Mouse (Mus musculus): ENCODE measurements around the gene Olfr527.

The Olfr527 gene

GRCm38 (mm10) chr7:140333717-140334116 lies at the start of gene Olfr527:
Gene Olfr527 (plus strand): TSS chr7:140334017.
- DNase-seq: no peak

- no peak for DNase-seq
These were observed 38.1 kb upstream of the Olfr527 start for GRCm38 (mm10) chr7:140295746-140296145.

- DNase-seq: no peak
These were observed 36.9 kb upstream of the Olfr527 start for GRCm38 (mm10) chr7:140296876-140297275.

- DNase-seq: no peak
These were observed 34.4 kb upstream of the Olfr527 start for GRCm38 (mm10) chr7:140299416-140299815.

GRCm38 (mm10) chr7:140319861-140320385 lies 13.9 kb upstream of the Olfr527 start:
- DNase-seq: no peak

- peak; percentile 8 for DNase-seq
These were observed 13.3 kb upstream of the Olfr527 start, which contains the start of gene Olfr525 for GRCm38 (mm10) chr7:140320558-140320957. Gene Olfr525 (plus strand): TSS chr7:140320858.

- DNase-seq: peak; percentile 41
These were observed 12.7 kb upstream of the Olfr527 start for GRCm38 (mm10) chr7:140321135-140321534.

GRCm38 (mm10) chr7:140329766-140330304 lies 4.0 kb upstream of the Olfr527 start:
- no peak for DNase-seq

- DNase-seq: no peak
These were observed 27.8 kb downstream of the Olfr527 start, which contains the start of gene Olfr60 for GRCm38 (mm10) chr7:140361571-140361970. Gene Olfr60 (minus strand): TSS chr7:140361671.

- peak; percentile 16 for DNase-seq
These were observed 40.5 kb downstream of the Olfr527 start for GRCm38 (mm10) chr7:140374300-140374699.

- DNase-seq: no peak
These were observed 42.4 kb downstream of the Olfr527 start, which contains the start of gene Olfr530 for GRCm38 (mm10) chr7:140376231-140376630. Gene Olfr530 (minus strand): TSS chr7:140376331.

- no peak for DNase-seq
These were observed 43.1 kb downstream of the Olfr527 start for GRCm38 (mm10) chr7:140376911-140377310.

Data from thymus, postnatal 25 days (tissue).